ENCODE assay signal across 24 mouse cellular contexts in genomic region chr3:122210846-122211245, GRCm38 (mm10). TPM values are rescaled to one million over a fixed set of nuclear protein-coding genes. Genes with fewer than 3 reads are reported as not detected.
A peak's percentile ranks its signal among the peaks of the same experiment; 100 is the strongest.
DNase-seq lines count a peak whose midpoint lies in the region; ATAC-seq and TF ChIP-seq lines count a peak whose summit lies in the region.
"Had no signal": no experiment of that assay in that cellular context is flagged by ENCODE, and none has a peak within 500 bp of the region (broad histone marks: within the 10 kb centered on the region; RNA-seq: fewer than 3 reads in every experiment).

No protein-coding gene starts in this region.

- H3K4me2 ChIP-seq in liver, postnatal 0 days (ENCODE audit: low read depth, low read length), result no peak overlapping the region
- no peak overlapping the region for H3K4me2 ChIP-seq in lung, embryonic 16.5 days (ENCODE audit: low read depth, low read length)
- H3K4me2 ChIP-seq: forebrain, embryonic 13.5 days; heart, embryonic 13.5 days; hindbrain, embryonic 14.5 days had no signal

- no peak for TF ChIP-seq POLR2A in liver, adult 2 months (IDR thresholded peaks at IDR 0.05; ENCODE audit: extremely low read depth, insufficient read depth, low read length)

- no peak overlapping the region for H3K9ac ChIP-seq in liver, adult 2 months (ENCODE audit: low read depth, low read length)
- no peak overlapping the region for H3K9ac ChIP-seq in liver, postnatal 0 days (replicated peaks)
- no peak overlapping the region for H3K9ac ChIP-seq in lung, embryonic 16.5 days (ENCODE audit: low read length)
- H3K9ac ChIP-seq: forebrain, embryonic 13.5 days; heart, embryonic 13.5 days; hindbrain, embryonic 14.5 days had no signal

- ATAC-seq in liver, postnatal 0 days, result no peak
- peak; percentile 65 for ATAC-seq in lung, embryonic 16.5 days (ENCODE audit: low read depth)
- ATAC-seq: activated CD4-positive, CD25-positive, alpha-beta regulatory T cell, adult 4 months; forebrain, embryonic 13.5 days; forebrain, embryonic 16.5 days had no signal

- peak overlapping the region; percentile 54 for H3K27ac ChIP-seq in liver, adult 2 months (replicated peaks; ENCODE audit: insufficient read depth, low read depth, low read length)
- H3K27ac ChIP-seq in liver, postnatal 0 days (ENCODE audit: low read depth), result no peak overlapping the region
- no peak overlapping the region for H3K27ac ChIP-seq in lung, embryonic 16.5 days (ENCODE audit: low read length)
- H3K27ac ChIP-seq: forebrain, embryonic 10.5 days; forebrain, embryonic 13.5 days; heart, adult 2 months; heart, embryonic 10.5 days; heart, embryonic 13.5 days; hindbrain, embryonic 14.5 days had no signal

- peak; percentile 7 for DNase-seq in cerebellum, adult 9-10 months
- DNase-seq in cerebellum, postnatal 4 days (ENCODE audit: low spot score in 2 of 2), result no peak
- no peak for DNase-seq in liver, adult 2 months (ENCODE audit: extremely low read depth, low read depth, low spot score)
- DNase-seq in liver, postnatal 0 days, result no peak
- DNase-seq in lung, postnatal 4 days, result no peak
- DNase-seq in adrenal gland, postnatal 10 days, result no peak
- DNase-seq: adrenal gland, adult 8-10 months; adrenal gland, postnatal 36 days; cerebellum, adult 18-20 months; cerebellum, adult 9-11 months; cerebellum, postnatal 25 days; gastrocnemius, postnatal 10 days; gastrocnemius, postnatal 36 days; heart, adult 2 months; heart, postnatal 14 days; heart, postnatal 4 days had no signal

- no peak for TF ChIP-seq CTCF in liver, adult 2 months (IDR thresholded peaks at IDR 0.05; ENCODE audit: low read depth, low read length)
- no peak for TF ChIP-seq CTCF in liver, postnatal 0 days (IDR thresholded peaks at IDR 0.05; ENCODE audit: low read depth)

- H3K4me3 ChIP-seq in liver, adult 2 months (ENCODE audit: insufficient read depth, low read depth, low read length), result no peak overlapping the region
- no peak overlapping the region for H3K4me3 ChIP-seq in liver, postnatal 0 days (ENCODE audit: low read depth, low read length)
- H3K4me3 ChIP-seq in lung, embryonic 16.5 days (ENCODE audit: low read length), result no peak overlapping the region
- H3K4me3 ChIP-seq: forebrain, embryonic 10.5 days; forebrain, embryonic 13.5 days; heart, adult 2 months; heart, embryonic 10.5 days; heart, embryonic 13.5 days had no signal

- peaks cover 26% of the 10 kb centered on the region for H3K4me1 ChIP-seq in liver, adult 2 months (ENCODE audit: control insufficient read depth, insufficient read depth, low read length)
- H3K4me1 ChIP-seq in liver, postnatal 0 days (ENCODE audit: insufficient read depth), result peaks cover 4% of the 10 kb centered on the region; the same call in 1 of the 2 replicates
- 0 out of 2 replicates have a peak, but pooled peaks cover 4% of the 10 kb centered on the region for H3K4me1 ChIP-seq in lung, embryonic 16.5 days (replicated peaks; ENCODE audit: control insufficient read depth, insufficient read depth, low read length)

- WGBS in liver, adult 2 months, result 46% methylated on average over 7 of the region's 7 CpGs
- 75% methylated on average over 7 of the region's 7 CpGs for WGBS in liver, postnatal 0 days (ENCODE audit: insufficient replicate concordance)
- 56% methylated on average over 7 of the region's 7 CpGs for WGBS in lung, embryonic 16.5 days

- no peak for TF ChIP-seq EP300 in liver, postnatal 0 days (IDR thresholded peaks at IDR 0.05; ENCODE audit: low read depth)

- H3K9me3 ChIP-seq in liver, postnatal 0 days (ENCODE audit: low read length), result no peaks in the 10 kb centered on the region
- H3K9me3 ChIP-seq in lung, embryonic 16.5 days (ENCODE audit: control insufficient read depth, low read length), result no peaks in the 10 kb centered on the region
- H3K9me3 ChIP-seq: forebrain, embryonic 10.5 days; forebrain, embryonic 13.5 days; heart, embryonic 10.5 days; heart, embryonic 13.5 days had no signal

- H3K79me2 ChIP-seq in liver, adult 2 months (ENCODE audit: control insufficient read depth, insufficient read depth, low read length), result no peaks in the 10 kb centered on the region

- no peaks in the 10 kb centered on the region for H3K27me3 ChIP-seq in liver, adult 2 months (ENCODE audit: control insufficient read depth, insufficient read depth, low read length)
- H3K27me3 ChIP-seq in liver, postnatal 0 days (ENCODE audit: insufficient read depth, low read length), result no peaks in the 10 kb centered on the region
- no peaks in the 10 kb centered on the region for H3K27me3 ChIP-seq in lung, embryonic 16.5 days (ENCODE audit: control insufficient read depth, insufficient read depth, low read depth, low read length)
- H3K27me3 ChIP-seq: forebrain, embryonic 13.5 days; heart, embryonic 13.5 days had no signal

- no peaks in the 10 kb centered on the region for H3K36me3 ChIP-seq in liver, adult 2 months (ENCODE audit: control insufficient read depth, insufficient read depth, low read length)
- H3K36me3 ChIP-seq in liver, postnatal 0 days (replicated peaks; ENCODE audit: insufficient read depth, low read length), result no peaks in the 10 kb centered on the region
- no peaks in the 10 kb centered on the region for H3K36me3 ChIP-seq in lung, embryonic 16.5 days (ENCODE audit: control insufficient read depth, insufficient read depth, low read length)
- H3K36me3 ChIP-seq: forebrain, embryonic 10.5 days; heart, embryonic 10.5 days; heart, embryonic 13.5 days had no signal

RNA-seq across cellular contexts. Expression of gene Gclm, which starts 34.5 kb away (rescaled TPM):
- 57.6 and 116 TPM in 2 replicates for total RNA-seq in liver, adult 2 months (2014; rRNA removed)
- 236 and 311 TPM in 2 replicates for polyA plus RNA-seq in liver, adult 2 months (2012; rRNA removed)
- 391 and 407 TPM in 2 replicates for polyA plus RNA-seq in liver, postnatal 0 days (2015; fragmentation: Nextera tagmentation; extraction: Ambion mirVana)
- polyA plus RNA-seq in lung, embryonic 16.5 days (2015; fragmentation: Nextera tagmentation; extraction: Ambion mirVana), result 72.9 and 78.0 TPM in 2 replicates
- 100 to 1,000 TPM in 1 of 2 experiments, 10 to 100 TPM in 1; 89.2 to 102 TPM for total RNA-seq in adrenal gland, postnatal 10 days (2021)
